Mouse (Mus musculus) kidney, postnatal 0 days (tissue): ENCODE results near the gene Ccsap. TPM values are rescaled to one million over a fixed set of nuclear protein-coding genes. Genes with fewer than 3 reads are reported as not detected.

Source experiments
- ATAC-seq: fragments of 200-750 bp; cut with Nextera tagmentation; replicated peaks from 2 replicates; pipeline ENCODE4 v1.8.0; 2017; ENCODE audit warnings: low read depth, moderate number of reproducible peaks, moderate TSS enrichment, moderate library complexity; ENCODE audit not compliant: low FRiP score
- DNase-seq: peaks from one replicate; pipeline ENCODE4 v3.0.0-alpha.2; 2016; ENCODE audit warnings: low spot score
- H3K27ac ChIP-seq: fragments of 300-500 bp; sonication (generic); 2 replicates; pipeline ENCODE4 v1.5.1; 2014; ENCODE audit warnings: mild to moderate bottlenecking
- H3K27me3 ChIP-seq: fragments of 300-500 bp; sonication (generic); 2 replicates; pipeline ENCODE4 v1.6.1; 2014; ENCODE audit warnings: low read length, mixed read lengths; ENCODE audit not compliant: insufficient read depth
- H3K36me3 ChIP-seq: fragments of 300-500 bp; sonication (generic); 2 replicates; pipeline ENCODE4 v1.6.1; 2014; ENCODE audit warnings: low read length, mixed read lengths; ENCODE audit not compliant: insufficient read depth
- H3K4me1 ChIP-seq: fragments of 300-500 bp; sonication (generic); replicated peaks from 2 replicates; pipeline ENCODE4 v1.6.1; 2014; ENCODE audit warnings: antibody characterized with exemption, low read length, mixed read lengths; ENCODE audit not compliant: insufficient read depth
- H3K4me2 ChIP-seq: fragments of 300-500 bp; sonication (generic); 2 replicates; pipeline ENCODE4 v1.6.1; 2014; ENCODE audit warnings: mild to moderate bottlenecking, low read length, moderate library complexity, mixed read lengths
- H3K4me3 ChIP-seq: fragments of 300-500 bp; sonication (generic); replicated peaks from 2 replicates; pipeline ENCODE4 v1.5.1; 2014; ENCODE audit warnings: low read depth, low read length
- H3K9ac ChIP-seq: fragments of 300-500 bp; sonication (generic); 2 replicates; pipeline ENCODE4 v1.6.1; 2014; ENCODE audit warnings: low read depth, low read length
- H3K9me3 ChIP-seq: fragments of 300-500 bp; sonication (generic); replicated peaks from 2 replicates; pipeline ENCODE4 v1.6.1; 2016; ENCODE audit warnings: low read length, inconsistent platforms, mixed read lengths
- CTCF ChIP-seq: IDR thresholded peaks from 2 replicates; pipeline ENCODE4 v1.5.1; 2016; ENCODE audit warnings: antibody characterized with exemption, low read depth, mild to moderate bottlenecking, moderate library complexity
- WGBS: fragments of 180-500 bp; shearing (Covaris S2); extraction: QIAGEN DNeasy Blood & Tissue Kit; methylation state at CpG from one replicate; pipeline ENCODE4 v1.1.7; 2014; 5-methylcytosine and 5-hydroxymethylcytosine counted together
- polyA plus RNA-seq: library from polyadenylated mRNA; unstranded; fragments of >200 nt; fragmentation: Nextera tagmentation; extraction: Ambion mirVana; gene quantifications from 2 replicates; pipeline ENCODE4 v1.2.1, GENCODE M21; 2015

The Ccsap gene
- polyA plus RNA-seq, 1 experiment from 2014 or later, result 1.8 TPM

DNA sequence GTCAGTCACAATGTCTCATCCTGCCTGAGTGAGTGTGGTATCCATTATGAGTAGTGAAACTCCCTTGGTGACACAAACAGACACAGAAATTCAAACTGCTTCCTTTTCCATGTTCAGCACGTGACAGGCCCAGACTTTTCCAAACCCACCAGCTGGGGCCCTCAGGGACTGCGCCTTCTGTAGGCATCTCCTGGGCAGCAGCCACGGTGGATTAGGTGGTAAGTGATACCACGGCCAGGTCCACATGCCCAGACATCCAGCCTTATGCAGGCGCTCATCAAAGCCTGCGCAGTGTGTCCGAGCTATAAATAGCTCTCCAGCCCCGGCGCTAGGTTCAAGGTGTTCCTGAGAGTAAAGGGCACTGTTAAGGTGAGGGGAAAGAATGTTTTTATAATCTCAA, 12.0 kb upstream of the Ccsap start:
- H3K9me3 ChIP-seq, result no peaks in the 10 kb centered on the region
- no peaks in the 10 kb centered on the region for H3K36me3 ChIP-seq
- 67% methylated on average over 9 of the region's 9 CpGs for WGBS
- no peak for TF ChIP-seq CTCF
- H3K4me2 ChIP-seq, result no peak overlapping the region
- H3K4me1 ChIP-seq, result no peaks in the 10 kb centered on the region
- H3K27ac ChIP-seq, result no peak overlapping the region
- ATAC-seq (no peak), DNase-seq (no peak)
- H3K4me3 ChIP-seq, result no peak overlapping the region
- H3K9ac ChIP-seq, result no peak overlapping the region
- no peaks in the 10 kb centered on the region for H3K27me3 ChIP-seq

DNA sequence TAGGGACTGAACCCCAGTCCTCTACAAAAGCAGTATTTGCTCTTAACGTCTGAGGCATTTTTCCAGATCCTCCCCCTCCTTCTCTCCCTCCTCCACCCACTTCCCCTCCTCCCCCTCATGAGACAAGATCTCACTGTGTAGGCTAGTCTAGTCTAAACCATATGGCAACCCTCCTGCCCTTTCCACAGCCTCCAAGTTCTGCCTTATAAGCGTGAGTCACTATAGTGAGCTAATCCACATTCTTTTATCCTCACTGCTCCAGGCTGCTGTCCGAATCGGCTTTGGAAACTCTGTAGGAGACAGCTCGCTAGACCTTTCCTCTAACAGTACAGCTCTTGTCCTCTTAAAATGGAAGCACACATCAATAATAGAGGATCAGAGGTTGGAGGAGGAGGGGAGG, 7.0 kb upstream of the Ccsap start:
- Histone ChIP-seq H3K9me3 (no peaks in the 10 kb centered on the region), H3K27ac (no peak overlapping the region), H3K36me3 (no peaks in the 10 kb centered on the region), H3K4me3 (no peak overlapping the region), H3K4me2 (no peak overlapping the region), H3K27me3 (no peaks in the 10 kb centered on the region), H3K9ac (no peak overlapping the region), H3K4me1 (no peaks in the 10 kb centered on the region)
- DNase-seq (no peak), ATAC-seq (no peak)
- no peak for TF ChIP-seq CTCF
- 34% methylated on average over 5 of the region's 5 CpGs for whole genome bisulfite sequencing

DNA sequence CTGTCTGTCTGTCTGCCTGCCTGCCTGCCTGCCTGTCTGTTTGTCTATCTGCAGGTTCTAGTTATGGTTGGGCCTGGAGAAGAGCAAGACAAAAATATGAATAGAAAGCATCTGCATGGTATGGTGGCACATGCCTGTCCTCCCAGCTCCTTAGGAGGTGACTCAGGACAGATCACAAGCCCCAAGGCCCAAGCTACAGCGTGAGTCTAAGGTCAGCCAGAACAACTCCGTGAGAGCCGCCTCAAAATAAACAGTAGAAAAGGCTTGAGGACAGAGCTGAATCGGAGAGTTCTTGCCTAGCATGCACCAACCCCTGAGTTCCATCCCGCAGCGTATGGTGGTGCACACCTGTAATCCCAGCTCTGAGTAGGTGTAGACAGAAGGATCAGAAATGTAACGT, 5.8 kb upstream of the Ccsap start:
- H3K36me3 ChIP-seq, result no peaks in the 10 kb centered on the region
- ATAC-seq, result no peak
- TF ChIP-seq CTCF, result no peak
- 71% methylated on average over 7 of the region's 7 CpGs for WGBS
- H3K27me3 ChIP-seq, result no peaks in the 10 kb centered on the region
- no peak overlapping the region for H3K4me2 ChIP-seq
- H3K4me3 ChIP-seq, result no peak overlapping the region
- no peaks in the 10 kb centered on the region for H3K9me3 ChIP-seq
- H3K4me1 ChIP-seq, result no peaks in the 10 kb centered on the region
- no peak overlapping the region for H3K27ac ChIP-seq
- DNase-seq, result no peak
- no peak overlapping the region for H3K9ac ChIP-seq

DNA sequence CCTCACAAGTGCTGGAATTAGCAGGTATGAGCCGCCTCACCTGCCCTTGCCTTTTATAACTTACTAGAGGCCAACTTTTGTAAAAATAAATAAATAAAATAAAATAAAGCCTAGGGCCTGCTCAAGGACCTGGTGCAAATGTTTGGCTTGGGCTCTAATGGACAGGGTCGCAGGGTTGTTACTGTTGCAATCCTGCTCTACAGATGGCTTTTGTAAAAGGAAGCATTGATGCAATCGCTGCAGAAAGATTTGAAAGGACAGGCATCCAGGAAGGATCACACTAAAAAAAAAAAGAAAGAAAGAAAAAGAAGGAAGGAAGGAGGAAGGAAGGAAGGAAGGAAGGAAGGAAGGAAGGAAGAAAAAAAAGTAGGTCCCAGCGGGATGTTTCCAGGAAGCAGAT, 377 bp upstream of the Ccsap start:
- Histone ChIP-seq H3K36me3 (no peaks in the 10 kb centered on the region), H3K9ac (no peak overlapping the region), H3K4me1 (no peaks in the 10 kb centered on the region), H3K9me3 (no peaks in the 10 kb centered on the region), H3K4me3 (no peak overlapping the region), H3K27ac (no peak overlapping the region), H3K27me3 (no peaks in the 10 kb centered on the region), H3K4me2 (no peak overlapping the region)
- ATAC-seq, result no peak
- DNase-seq, result no peak
- WGBS, result 71% methylated on average over 4 of the region's 4 CpGs
- TF ChIP-seq CTCF, result no peak

DNA sequence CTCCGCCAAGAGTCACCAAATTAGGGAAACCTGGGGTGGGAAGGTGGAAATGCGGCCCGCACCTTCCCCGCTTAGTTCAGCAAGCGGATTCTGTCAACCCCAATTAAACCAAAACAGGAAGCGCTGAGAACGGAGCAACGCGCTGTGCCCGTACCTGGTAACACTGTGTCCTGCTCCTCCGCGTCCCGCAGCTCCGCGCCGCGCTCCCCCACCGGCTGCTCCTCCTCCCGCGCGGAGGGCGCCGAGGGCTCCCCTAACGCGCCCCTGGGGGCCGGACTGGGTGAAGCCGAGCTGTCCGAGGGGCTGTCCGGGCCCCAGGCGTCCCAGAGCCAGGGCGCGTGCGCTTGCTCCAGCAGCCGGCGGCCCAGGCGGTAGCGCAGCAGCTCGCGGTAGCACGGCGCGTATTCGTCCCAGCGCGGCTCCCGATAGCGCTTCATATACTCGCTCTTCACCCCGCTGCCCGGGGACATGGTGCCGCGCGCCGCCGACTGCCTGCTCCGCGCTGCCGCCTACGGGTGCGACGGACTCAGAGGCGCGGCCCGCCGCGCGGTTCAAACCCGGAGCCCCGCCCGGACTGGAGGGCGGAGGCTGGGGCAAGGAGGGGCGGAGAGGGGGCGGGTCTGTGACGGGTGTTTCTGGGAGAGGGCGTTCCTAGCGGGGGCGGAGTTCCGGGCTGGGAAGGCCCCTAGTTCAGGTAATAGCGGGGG, 915 bp downstream of the Ccsap start:
- under 1% methylated on average over 79 of the region's 79 CpGs for WGBS
- peak overlapping the region; percentile 64 for H3K9ac ChIP-seq
- no peaks in the 10 kb centered on the region for H3K4me1 ChIP-seq
- DNase-seq (peak; percentile 93), ATAC-seq (peak; percentile 95)
- H3K27ac ChIP-seq, result no peak overlapping the region
- peak overlapping the region; percentile 84 for H3K4me3 ChIP-seq
- TF ChIP-seq CTCF, result peak; percentile 44; the same call in 1 of the 2 replicates
- H3K27me3 ChIP-seq, result no peaks in the 10 kb centered on the region
- H3K4me2 ChIP-seq, result peak overlapping the region; percentile 98
- H3K9me3 ChIP-seq, result no peaks in the 10 kb centered on the region
- H3K36me3 ChIP-seq, result no peaks in the 10 kb centered on the region

DNA sequence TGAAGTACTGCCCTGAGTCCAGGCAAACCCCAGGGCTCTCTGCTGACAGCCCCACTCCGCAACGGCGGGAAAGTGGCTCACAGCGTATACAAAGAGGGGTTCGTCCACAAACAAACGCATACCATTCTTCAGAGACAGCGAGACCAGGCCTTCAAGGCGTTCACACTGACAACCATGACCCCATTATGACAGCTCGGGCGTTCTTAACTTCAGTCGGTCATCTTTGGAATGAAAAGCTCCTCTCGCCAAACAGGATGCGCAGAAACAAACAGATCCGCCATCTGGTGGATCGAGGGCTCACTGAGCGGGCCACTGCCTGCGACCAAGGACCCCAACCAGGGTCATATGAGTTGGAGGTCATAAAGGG, 1.5 kb downstream of the Ccsap start:
- Histone ChIP-seq H3K9me3 (no peaks in the 10 kb centered on the region), H3K9ac (peak overlapping the region; percentile 64), H3K4me3 (peak overlapping the region; percentile 84), H3K36me3 (no peaks in the 10 kb centered on the region), H3K4me2 (peak overlapping the region; percentile 98), H3K27me3 (no peaks in the 10 kb centered on the region), H3K27ac (no peak overlapping the region), H3K4me1 (no peaks in the 10 kb centered on the region)
- peak; percentile 36 for DNase-seq
- WGBS, result 1% methylated on average over 17 of the region's 17 CpGs
- 0 out of 2 replicates have a peak, but pooled peaks have one; percentile 5 for ATAC-seq
- peak; percentile 10; the same call in 1 of the 2 replicates for TF ChIP-seq CTCF

DNA sequence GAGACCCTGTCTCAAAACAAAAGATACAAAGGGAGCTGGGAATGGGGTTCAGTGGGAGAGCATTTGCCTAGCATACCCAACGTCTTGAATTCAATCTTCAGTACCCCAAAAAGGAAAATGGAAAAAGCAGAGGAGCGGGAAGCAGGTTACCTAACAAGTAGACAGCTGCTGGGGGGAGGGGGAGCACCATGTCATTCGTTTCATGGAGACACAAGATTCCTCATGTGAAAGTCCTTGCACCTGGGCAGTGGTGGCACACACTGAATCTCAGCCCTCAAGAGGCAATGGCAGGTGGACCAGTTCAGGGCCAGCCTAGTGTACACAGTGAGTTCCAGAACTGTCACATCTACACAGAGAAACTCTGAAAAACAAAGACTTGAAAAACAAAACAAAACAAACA, 2.6 kb downstream of the Ccsap start:
- H3K9ac ChIP-seq, result no peak overlapping the region
- TF ChIP-seq CTCF, result no peak
- ATAC-seq, result no peak
- H3K4me1 ChIP-seq, result no peaks in the 10 kb centered on the region
- no peaks in the 10 kb centered on the region for H3K36me3 ChIP-seq
- no peak overlapping the region for H3K27ac ChIP-seq
- H3K4me2 ChIP-seq, result no peak overlapping the region
- no peaks in the 10 kb centered on the region for H3K27me3 ChIP-seq
- H3K9me3 ChIP-seq, result no peaks in the 10 kb centered on the region
- DNase-seq, result no peak
- no peak overlapping the region for H3K4me3 ChIP-seq
- WGBS, result 80% methylated on average over 3 of the region's 3 CpGs
